Mouse (Mus musculus): ENCODE data around the gene Serpinb1c.

DNA sequence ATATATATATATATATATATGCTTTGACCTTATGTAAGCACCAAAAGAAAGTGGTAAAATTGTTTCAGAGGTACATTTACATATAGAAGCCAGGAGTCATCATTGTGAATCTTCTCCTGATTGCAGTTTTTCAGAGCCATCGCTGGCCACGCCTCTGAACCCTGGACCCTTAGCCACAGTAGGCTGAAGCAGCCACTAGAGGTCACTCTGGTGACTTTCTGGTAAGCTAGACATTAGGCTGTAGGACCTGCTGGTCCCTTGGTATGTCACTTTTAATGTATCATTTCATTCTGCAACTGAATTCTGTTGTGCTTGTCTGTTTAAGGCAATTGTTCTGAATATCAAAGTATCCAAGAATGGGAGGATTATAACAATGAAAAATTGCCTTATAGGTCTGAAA, 2.6 kb upstream of the Serpinb1c start:
- TF ChIP-seq CTCF (IDR thresholded peaks at IDR 0.05; ENCODE audit: extremely low read depth, insufficient read length, insufficient replicate concordance, low read depth, low read length) (peak; percentile 62; the same call in 1 of the 2 replicates), POLR2A (IDR thresholded peaks at IDR 0.05; ENCODE audit: low read depth, low read length) (no peak)

Data from small intestine, adult 2 months (tissue).